Mouse (Mus musculus) liver, embryonic 14.5 days (tissue): ENCODE measurements at regions not wholly inside any gene's neighbourhood (a gene's known extent, or its start where the extent isn't known, plus 50 kb on each side); places are given as distances from the start of the nearest gene placed in this dataset.

Experiments used
- CTCF ChIP-seq: IDR thresholded peaks from 2 replicates; pipeline ENCODE4 v1.5.1; 2016; ENCODE audit warnings: antibody characterized with exemption, low read depth, control low read depth
- EP300 ChIP-seq: IDR thresholded peaks from 2 replicates; pipeline ENCODE4 v1.6.1; 2016; ENCODE audit warnings: antibody characterized with exemption, low read depth

- TF ChIP-seq CTCF, result no peak
- no peak for TF ChIP-seq EP300
Observed at GRCm38 (mm10) chr10:15174421-15174820, 456.4 kb upstream of the Gje1 start.
